Mouse (Mus musculus) heart, adult 2 months (tissue): Measurements from ENCODE around the gene Krtap5-4.

Source experiments
- CTCF ChIP-seq: fragments of 200-600 bp; IDR thresholded peaks from 2 replicates; pipeline ENCODE4 v1.8.1; 2022; ENCODE audit warnings: antibody characterized with exemption, mild to moderate bottlenecking, moderate library complexity
- POLR2A ChIP-seq: fragments of 200-500 bp; IDR thresholded peaks from 2 replicates; pipeline ENCODE4 v1.6.1; 2011; ENCODE audit warnings: mild to moderate bottlenecking, low read depth, low read length, control low read depth; ENCODE audit not compliant: insufficient read depth

- no peak for TF ChIP-seq POLR2A
- no peak for TF ChIP-seq CTCF
Measured at GRCm38 (mm10) chr7:142303249-142303648, at the start of gene Krtap5-4.
